Mouse (Mus musculus) left cerebral cortex, adult 9 months (tissue): ENCODE data around the gene Cetn3.

Experiments used
- DNase-seq, 2 experiments: peaks; one replicate each; pipeline ENCODE4 v3.0.0; 2022; ENCODE audit warnings: low spot score in 2 of 2

Cetn3 gene

DNA sequence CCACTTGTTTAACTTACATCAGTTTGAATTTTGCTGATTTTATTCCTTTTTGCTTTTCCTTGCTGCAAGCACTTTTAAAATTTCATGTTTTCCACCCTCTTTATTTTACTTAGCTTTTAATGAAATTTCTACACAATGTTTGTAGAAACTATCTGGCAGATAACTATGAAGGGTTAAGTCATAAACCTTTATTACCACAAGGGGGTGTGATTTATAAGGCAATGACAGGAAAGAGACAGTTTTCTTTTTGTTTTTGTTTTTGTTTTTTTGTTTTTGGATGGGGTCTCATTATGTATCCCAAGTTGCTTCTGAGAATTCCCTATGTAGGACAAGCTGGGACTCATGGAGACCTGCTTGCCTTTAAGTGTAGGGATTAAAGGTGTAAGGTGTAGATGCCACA is 39.9 kb downstream of the Cetn3 start:
- DNase-seq, result no peak

DNA sequence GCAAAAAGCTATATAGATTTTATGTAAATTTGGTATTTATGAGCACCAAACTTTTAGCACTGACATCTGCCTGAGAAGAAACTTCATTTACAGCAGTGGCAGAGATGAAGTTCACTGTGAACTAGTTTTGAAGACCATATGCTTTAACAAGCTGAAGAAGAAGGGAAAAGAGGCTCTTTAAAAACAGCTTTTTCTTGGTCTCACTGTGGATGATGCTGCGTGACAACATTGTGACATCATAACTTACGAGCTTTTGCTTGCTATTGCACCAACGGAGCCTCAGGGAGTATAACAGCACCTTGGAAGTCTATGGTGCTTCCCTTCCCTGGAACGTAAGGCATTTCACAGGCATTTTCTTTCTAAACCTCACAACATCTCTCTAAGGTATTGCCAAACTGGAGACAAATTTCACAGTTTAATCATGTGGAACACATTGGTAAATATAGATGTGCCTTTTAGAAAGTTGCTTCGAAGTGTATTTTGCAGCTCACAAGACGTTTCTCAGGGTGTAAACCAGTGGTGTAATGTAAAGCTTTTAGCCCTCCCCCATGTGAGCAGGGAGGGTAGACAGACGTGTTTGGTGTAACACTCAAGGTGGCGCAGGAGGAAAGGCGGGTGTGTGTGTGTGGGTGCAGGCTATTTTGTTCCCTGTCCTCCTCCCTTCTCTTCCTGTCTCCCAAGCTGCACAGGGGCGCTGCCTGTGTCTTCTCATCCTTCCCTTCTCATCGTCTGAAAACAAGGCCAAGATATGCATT is 41.9 kb downstream of the Cetn3 start:
- peak; percentile 80 to 84 for DNase-seq

DNA sequence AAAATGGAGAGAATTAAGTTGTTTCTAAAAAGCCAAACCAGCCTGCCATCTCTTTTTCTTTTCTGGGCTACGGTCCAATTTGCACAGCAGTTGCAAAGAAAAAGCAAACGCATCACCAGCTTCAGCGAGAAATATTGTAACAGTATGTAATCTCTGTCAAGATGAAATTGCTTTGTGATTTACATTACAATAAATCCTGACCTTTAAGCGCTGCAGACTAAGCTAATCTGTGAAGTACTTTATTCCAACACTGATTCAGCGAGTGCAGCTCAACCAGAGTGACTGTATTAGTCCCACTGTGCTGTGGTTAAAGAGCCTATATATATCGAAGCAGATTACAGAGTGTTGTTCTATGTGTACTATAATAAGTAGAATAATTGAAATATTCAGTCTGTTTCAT is 45.6 kb downstream of the Cetn3 start:
- peak; percentile 64 to 65 for DNase-seq

DNA sequence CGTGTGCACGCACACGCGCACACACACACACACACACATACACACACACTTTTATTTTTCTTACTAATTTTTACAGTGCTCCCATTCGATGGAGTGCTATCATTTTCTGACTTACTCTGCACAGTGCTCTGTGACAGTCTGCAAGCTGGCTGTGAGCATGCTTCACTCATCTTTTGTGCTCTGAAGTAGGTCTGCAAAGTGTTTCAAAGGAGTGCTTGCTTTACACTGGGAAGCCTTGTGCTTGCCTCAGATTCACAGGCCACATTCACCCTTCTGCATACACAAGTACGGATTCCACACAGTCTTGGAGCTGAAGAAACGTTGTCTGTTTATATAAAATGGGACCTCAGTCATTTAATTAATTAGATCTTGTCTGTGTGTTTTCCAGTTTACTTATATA is 49.0 kb downstream of the Cetn3 start:
- no peak for DNase-seq

DNA sequence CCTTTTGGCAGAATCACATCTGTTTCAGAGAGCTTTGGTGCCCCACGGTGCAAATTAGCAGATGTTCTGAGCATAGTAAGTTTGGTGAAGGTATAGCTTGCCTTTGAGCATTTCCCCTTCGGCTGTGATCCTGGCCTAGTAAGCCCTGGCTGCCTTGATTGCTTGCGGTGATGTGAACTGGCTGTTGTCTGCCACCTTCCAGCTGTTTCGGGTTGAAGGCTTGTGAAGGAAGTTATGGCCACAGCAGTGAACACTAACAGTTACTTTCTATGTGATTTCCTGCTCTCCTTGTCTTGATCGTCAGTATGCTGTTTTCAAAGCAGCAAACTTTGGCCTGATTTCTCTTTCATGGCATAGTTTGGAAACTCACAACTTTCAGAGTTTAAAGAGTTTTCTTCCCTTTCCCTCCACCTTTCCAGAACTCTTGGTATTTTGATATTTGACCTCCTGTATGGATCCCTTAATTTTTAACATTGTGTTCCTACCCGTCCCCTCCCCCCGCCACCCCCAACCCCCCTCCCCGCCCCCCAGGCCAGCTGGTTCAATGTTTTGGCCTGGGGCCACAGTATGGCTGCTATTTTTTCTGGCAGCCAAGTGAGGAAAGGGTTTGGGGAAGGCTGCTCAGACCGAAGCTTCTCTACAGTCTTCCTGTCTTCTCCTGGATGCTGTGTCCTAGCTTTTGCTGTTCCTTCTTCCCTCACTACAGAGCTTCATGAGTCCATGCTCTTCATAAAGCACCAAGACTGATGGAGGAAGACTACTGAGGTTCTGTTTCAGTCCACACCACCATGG is 53.7 kb downstream of the Cetn3 start:
- DNase-seq, result no peak

DNA sequence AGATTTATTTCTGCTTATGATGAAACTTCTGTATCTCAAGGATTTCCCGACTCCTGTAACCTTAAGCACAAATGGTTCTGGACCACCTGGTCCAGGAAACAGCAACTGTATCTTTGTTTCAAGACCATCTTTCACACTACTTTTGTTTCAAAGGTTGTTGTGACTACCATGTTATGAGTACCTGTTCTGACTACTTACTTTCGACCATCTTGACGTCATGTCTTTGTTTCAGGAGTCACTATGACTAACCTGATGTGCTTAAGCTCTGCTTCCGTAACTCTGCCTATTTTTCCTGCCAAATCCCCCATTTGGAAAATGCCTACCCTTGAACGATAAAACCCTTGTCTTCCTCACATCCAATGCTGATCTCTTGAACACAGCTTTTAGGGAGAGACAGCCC is 55.1 kb downstream of the Cetn3 start:
- DNase-seq, result no peak

DNA sequence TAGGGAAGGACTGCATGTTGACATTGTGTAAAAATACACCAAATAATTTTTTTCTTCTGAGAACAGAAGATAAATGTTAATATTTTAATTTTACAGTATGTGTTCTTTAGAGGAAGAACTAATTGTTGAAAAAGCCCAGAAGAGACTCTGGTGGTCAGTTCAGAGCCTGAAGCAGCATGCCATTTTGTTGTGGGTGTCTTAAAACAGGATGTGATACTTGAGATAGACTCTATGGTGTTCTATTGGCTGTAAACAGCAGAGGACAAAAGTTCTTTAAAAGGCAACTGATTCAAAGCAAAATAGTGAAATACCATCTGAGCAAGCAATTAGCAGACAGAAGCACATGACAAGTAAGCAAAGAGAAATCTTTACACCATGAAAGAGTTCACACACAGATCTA is 56.1 kb downstream of the Cetn3 start:
- DNase-seq, result no peak

DNA sequence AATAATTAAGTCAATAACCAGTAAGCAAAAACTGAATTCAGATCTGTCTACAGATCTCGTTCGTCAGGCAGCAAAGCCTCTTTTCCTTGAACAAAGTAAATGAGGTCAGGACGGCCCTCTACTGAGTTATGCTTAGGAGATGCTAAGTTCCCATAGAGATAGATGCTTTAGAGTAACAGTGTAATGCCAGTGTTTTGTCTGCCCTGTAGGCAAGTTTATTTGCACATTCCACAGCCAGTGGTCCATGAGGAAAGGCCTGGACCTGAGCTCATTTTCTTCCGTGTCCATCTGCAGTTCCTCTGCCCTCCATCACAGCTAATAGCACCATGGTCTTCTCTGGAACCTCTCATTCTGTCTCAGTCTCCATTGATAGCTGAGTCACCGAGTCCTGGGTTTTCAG is 57.4 kb downstream of the Cetn3 start:
- DNase-seq, result no peak

DNA sequence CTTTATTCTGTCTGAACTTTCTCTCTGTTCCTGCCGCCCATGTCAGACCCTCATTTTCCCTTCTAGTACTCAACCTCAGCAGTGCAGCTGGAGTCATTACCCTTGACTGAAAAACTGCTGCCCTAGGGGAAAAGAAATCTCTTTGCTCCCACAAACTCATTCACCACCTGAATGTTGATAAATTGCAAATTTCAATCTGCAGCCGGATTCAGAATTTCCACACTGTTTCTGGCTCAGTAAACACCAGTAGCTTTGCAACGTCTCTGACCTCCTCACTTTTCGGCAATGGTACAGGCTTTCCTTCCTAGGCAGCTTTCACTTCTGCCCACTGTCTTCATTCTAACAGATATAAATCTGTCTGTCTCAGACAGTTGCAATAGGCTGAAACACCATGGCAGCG is 57.8 kb downstream of the Cetn3 start:
- no peak for DNase-seq

DNA sequence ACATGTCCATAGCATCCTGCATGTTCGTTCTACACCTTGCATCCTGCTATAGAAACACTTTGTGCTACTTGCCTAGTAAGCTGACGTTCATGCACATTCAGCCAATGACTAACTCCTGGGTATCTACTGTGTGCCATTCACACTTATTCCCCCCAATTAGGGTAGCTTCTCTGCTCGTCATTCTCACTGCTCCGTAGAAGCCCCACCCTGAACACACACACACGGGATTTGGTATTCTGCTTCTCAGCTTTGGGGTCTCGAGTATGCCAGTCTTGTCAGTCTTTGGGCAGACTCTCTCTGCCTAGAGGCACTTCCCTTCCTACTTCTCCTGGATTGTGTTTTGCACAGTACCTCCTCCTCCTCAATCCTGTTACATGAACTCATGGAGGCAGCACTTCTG is 59.4 kb downstream of the Cetn3 start:
- no peak for DNase-seq
